Mouse (Mus musculus) midbrain, embryonic 14.5 days (tissue): ENCODE measurements around the gene Sec24c. TPM values are rescaled to one million over a fixed set of nuclear protein-coding genes. Genes with fewer than 3 reads are reported as not detected.

Source experiments
- ATAC-seq: fragments of 200-750 bp; cut with Nextera tagmentation; 2 replicates; pipeline ENCODE4 v1.8.0; 2017; ENCODE audit warnings: moderate number of reproducible peaks, moderate library complexity; ENCODE audit not compliant: low FRiP score, low TSS enrichment
- DNase-seq: peaks from one replicate; pipeline ENCODE4 v3.0.0-alpha.2; 2015
- H3K27ac ChIP-seq: fragments of 300-500 bp; sonication (generic); replicated peaks from 2 replicates; pipeline ENCODE4 v1.5.1; 2014; ENCODE audit warnings: mild to moderate bottlenecking, low read depth, low read length, moderate library complexity
- H3K27me3 ChIP-seq: fragments of 300-500 bp; sonication (generic); 2 replicates; pipeline ENCODE4 v1.6.1; 2014; ENCODE audit warnings: low read length, control low read depth, mixed read lengths; ENCODE audit not compliant: control insufficient read depth, insufficient read depth
- H3K36me3 ChIP-seq: fragments of 300-500 bp; sonication (generic); 2 replicates; pipeline ENCODE4 v1.6.1; 2014; ENCODE audit warnings: low read length, control low read depth; ENCODE audit not compliant: control insufficient read depth, insufficient read depth
- H3K4me1 ChIP-seq: fragments of 300-500 bp; sonication (generic); 2 replicates; pipeline ENCODE4 v1.6.1; 2014; ENCODE audit warnings: mild to moderate bottlenecking, antibody characterized with exemption, low read length, control low read depth; ENCODE audit not compliant: control insufficient read depth, insufficient read depth
- H3K4me2 ChIP-seq: fragments of 300-500 bp; sonication (generic); 2 replicates; pipeline ENCODE4 v1.6.1; 2014; ENCODE audit warnings: mild to moderate bottlenecking, low read length, moderate library complexity
- H3K4me3 ChIP-seq: fragments of 300-500 bp; sonication (generic); replicated peaks from 2 replicates; pipeline ENCODE4 v1.5.1; 2014; ENCODE audit warnings: low read depth, low read length
- H3K9ac ChIP-seq: fragments of 300-500 bp; sonication (generic); replicated peaks from 2 replicates; pipeline ENCODE4 v1.6.1; 2014; ENCODE audit warnings: mild to moderate bottlenecking, low read length, moderate library complexity
- H3K9me3 ChIP-seq: fragments of 300-500 bp; sonication (generic); 2 replicates; pipeline ENCODE4 v1.6.1; 2016; ENCODE audit warnings: low read length, control low read depth, mixed read lengths; ENCODE audit not compliant: control insufficient read depth
- WGBS: fragments of 180-500 bp; shearing (Covaris S2); extraction: QIAGEN DNeasy Blood & Tissue Kit; methylation state at CpG from one replicate; pipeline ENCODE4 v1.1.7; 2014; 5-methylcytosine and 5-hydroxymethylcytosine counted together
- polyA plus RNA-seq: library from polyadenylated mRNA; unstranded; fragments of >200 nt; fragmentation: Nextera tagmentation; extraction: Ambion mirVana; gene quantifications from 2 replicates; pipeline ENCODE4 v1.2.1, GENCODE M21; 2014

Sec24c gene
- polyA plus RNA-seq, 1 experiment from 2014 or later = 81.5 TPM

GRCm38 (mm10) chr14:20733041-20733951 lies 59.2 kb downstream of the Sec24c start:
- Histone ChIP-seq H3K4me1 (peaks cover 7% of the 10 kb centered on the region), H3K27ac (no peak overlapping the region), H3K9ac (peak overlapping the region; percentile 92), H3K4me3 (peak overlapping the region; percentile 73), H3K27me3 (no peaks in the 10 kb centered on the region), H3K36me3 (peaks cover 42% of the 10 kb centered on the region), H3K9me3 (no peaks in the 10 kb centered on the region), H3K4me2 (peak overlapping the region; percentile 88)
- no peak for ATAC-seq
- 53% methylated on average over 12 of the region's 12 CpGs for WGBS
- no peak for DNase-seq

GRCm38 (mm10) chr14:20733952-20734774 lies 60.1 kb downstream of the Sec24c start, which contains the start of gene Ndst2:
Gene Ndst2 (minus strand): TSS chr14:20734562.
- H3K9ac ChIP-seq = peak within 1 kb of the TSS; percentile 92
- peak; percentile 98 for ATAC-seq
- peaks cover 7% of the 10 kb centered on the region for H3K4me1 ChIP-seq
- H3K4me2 ChIP-seq = peak within 1 kb of the TSS; percentile 88
- WGBS = 0% methylated on average over 79 of the region's 81 CpGs
- H3K27ac ChIP-seq = peak within 1 kb of the TSS; percentile 86
- H3K27me3 ChIP-seq = no peaks in the 10 kb centered on the region
- peaks cover 42% of the 10 kb centered on the region for H3K36me3 ChIP-seq
- peak; percentile 93 for DNase-seq
- no peaks in the 10 kb centered on the region for H3K9me3 ChIP-seq
- H3K4me3 ChIP-seq = peak within 1 kb of the TSS; percentile 73

- Histone ChIP-seq H3K36me3 (peaks cover 42% of the 10 kb centered on the region), H3K4me3 (0 out of 2 replicates have a peak overlapping the region, but pooled peaks have one; percentile 73), H3K27ac (no peak overlapping the region), H3K4me1 (peaks cover 7% of the 10 kb centered on the region), H3K9me3 (no peaks in the 10 kb centered on the region), H3K27me3 (no peaks in the 10 kb centered on the region), H3K4me2 (peak overlapping the region; percentile 88; the same call in 1 of the 2 replicates), H3K9ac (no peak overlapping the region)
- DNase-seq = no peak
- ATAC-seq = no peak
- WGBS = 74% methylated on average over 2 of the region's 2 CpGs
These were observed 60.9 kb downstream of the Sec24c start for GRCm38 (mm10) chr14:20735052-20735451.

- no peak overlapping the region for H3K9ac ChIP-seq
- no peaks in the 10 kb centered on the region for H3K27me3 ChIP-seq
- H3K9me3 ChIP-seq = no peaks in the 10 kb centered on the region
- no peak overlapping the region for H3K4me3 ChIP-seq
- H3K36me3 ChIP-seq = peaks cover 45% of the 10 kb centered on the region
- H3K4me2 ChIP-seq = no peak overlapping the region
- 91% methylated on average over 13 of the region's 13 CpGs for WGBS
- DNase-seq (no peak), ATAC-seq (no peak)
- H3K27ac ChIP-seq = no peak overlapping the region
- peaks cover 7% of the 10 kb centered on the region for H3K4me1 ChIP-seq
These were observed 61.8 kb downstream of the Sec24c start for GRCm38 (mm10) chr14:20735892-20736390.

GRCm38 (mm10) chr14:20737306-20737705 lies 63.2 kb downstream of the Sec24c start:
- Histone ChIP-seq H3K27me3 (no peaks in the 10 kb centered on the region), H3K4me2 (no peak overlapping the region), H3K4me3 (no peak overlapping the region), H3K36me3 (peaks cover 53% of the 10 kb centered on the region), H3K9me3 (no peaks in the 10 kb centered on the region), H3K9ac (no peak overlapping the region), H3K27ac (no peak overlapping the region), H3K4me1 (peaks cover 7% of the 10 kb centered on the region)
- 37% methylated on average over 14 of the region's 14 CpGs for WGBS
- ATAC-seq = no peak
- peak; percentile 57 for DNase-seq

- WGBS = 90% methylated on average over 8 of the region's 8 CpGs
These were observed 64.4 kb downstream of the Sec24c start for GRCm38 (mm10) chr14:20738511-20738910.

GRCm38 (mm10) chr14:20741301-20741700 lies 67.2 kb downstream of the Sec24c start:
- Histone ChIP-seq H3K4me2 (no peak overlapping the region), H3K4me3 (no peak overlapping the region), H3K36me3 (peaks cover 68% of the 10 kb centered on the region), H3K27me3 (no peaks in the 10 kb centered on the region), H3K4me1 (no peaks in the 10 kb centered on the region), H3K9ac (no peak overlapping the region), H3K9me3 (no peaks in the 10 kb centered on the region), H3K27ac (no peak overlapping the region)
- no peak for ATAC-seq
- WGBS = 87% methylated on average over 9 of the region's 9 CpGs
- no peak for DNase-seq

More at GRCm38 (mm10) chr14:20738511-20738910, 64.4 kb downstream of the Sec24c start:
- no peak for ATAC-seq
- H3K27me3 ChIP-seq = no peaks in the 10 kb centered on the region
- H3K4me2 ChIP-seq = no peak overlapping the region
- H3K9me3 ChIP-seq = no peaks in the 10 kb centered on the region
- DNase-seq = no peak
- peaks cover 2% of the 10 kb centered on the region for H3K4me1 ChIP-seq
- no peak overlapping the region for H3K4me3 ChIP-seq
- H3K9ac ChIP-seq = no peak overlapping the region
- peaks cover 57% of the 10 kb centered on the region for H3K36me3 ChIP-seq
- H3K27ac ChIP-seq = no peak overlapping the region

GRCm38 (mm10) chr14:20743614-20744013 lies 69.5 kb downstream of the Sec24c start:
- Histone ChIP-seq H3K9ac (no peak overlapping the region), H3K4me3 (no peak overlapping the region), H3K4me1 (no peaks in the 10 kb centered on the region), H3K9me3 (no peaks in the 10 kb centered on the region), H3K27me3 (no peaks in the 10 kb centered on the region), H3K27ac (no peak overlapping the region), H3K36me3 (peaks cover 63% of the 10 kb centered on the region), H3K4me2 (no peak overlapping the region)
- 93% methylated on average over 3 of the region's 3 CpGs for WGBS
- ATAC-seq (no peak), DNase-seq (no peak)
